Mouse (Mus musculus) midbrain, postnatal 0 days (tissue): Measurements from ENCODE around the gene Ppt2. TPM values are rescaled to one million over a fixed set of nuclear protein-coding genes. Genes with fewer than 3 reads are reported as not detected.
A peak's percentile ranks its signal among the peaks of the same experiment; 100 is the strongest.

Experiments
- ATAC-seq: fragments of 200-750 bp; cut with Nextera tagmentation; 2 replicates; pipeline ENCODE4 v1.8.0; 2017; ENCODE audit warnings: moderate number of reproducible peaks, mild to moderate bottlenecking, moderate TSS enrichment, moderate library complexity; ENCODE audit not compliant: low FRiP score
- DNase-seq: peaks from one replicate; pipeline ENCODE4 v3.0.0-alpha.2; 2015; ENCODE audit warnings: low spot score
- H3K27ac ChIP-seq: fragments of 300-500 bp; sonication (generic); 2 replicates; pipeline ENCODE4 v1.5.1; 2014; ENCODE audit warnings: low read depth, mild to moderate bottlenecking, low read length, mixed read lengths
- H3K27me3 ChIP-seq: fragments of 300-500 bp; sonication (generic); 2 replicates; pipeline ENCODE4 v1.6.1; 2014; ENCODE audit warnings: low read length, control low read depth, mixed read lengths; ENCODE audit not compliant: insufficient read depth
- H3K36me3 ChIP-seq: fragments of 300-500 bp; sonication (generic); 2 replicates; pipeline ENCODE4 v1.6.1; 2014; ENCODE audit warnings: low read length, control low read depth, mixed read lengths; ENCODE audit not compliant: insufficient read depth
- H3K4me1 ChIP-seq: fragments of 300-500 bp; sonication (generic); 2 replicates; pipeline ENCODE4 v1.6.1; 2014; ENCODE audit warnings: mild to moderate bottlenecking, control low read depth, antibody characterized with exemption, low read length, mixed read lengths; ENCODE audit not compliant: insufficient read depth
- H3K4me2 ChIP-seq: fragments of 300-500 bp; sonication (generic); 2 replicates; pipeline ENCODE4 v1.6.1; 2014; ENCODE audit warnings: low read depth, mild to moderate bottlenecking, low read length, mixed read lengths; ENCODE audit not compliant: poor library complexity, severe bottlenecking
- H3K4me3 ChIP-seq: fragments of 300-500 bp; sonication (generic); 2 replicates; pipeline ENCODE4 v1.5.1; 2014; ENCODE audit warnings: low read depth, mild to moderate bottlenecking, low read length, moderate library complexity
- H3K9ac ChIP-seq: fragments of 300-500 bp; sonication (generic); replicated peaks from 2 replicates; pipeline ENCODE4 v1.6.1; 2014; ENCODE audit warnings: mild to moderate bottlenecking, low read length, moderate library complexity, mixed read lengths; ENCODE audit not compliant: poor library complexity, severe bottlenecking
- H3K9me3 ChIP-seq: fragments of 300-500 bp; sonication (generic); 2 replicates; pipeline ENCODE4 v1.6.1; 2016; ENCODE audit warnings: low read length, control low read depth
- CTCF ChIP-seq: IDR thresholded peaks from 2 replicates; pipeline ENCODE4 v1.5.1; 2016; ENCODE audit warnings: antibody characterized with exemption, mild to moderate bottlenecking
- WGBS: fragments of 180-500 bp; shearing (Covaris S2); extraction: QIAGEN DNeasy Blood & Tissue Kit; methylation state at CpG from one replicate; pipeline ENCODE4 v1.1.7; 2014; 5-methylcytosine and 5-hydroxymethylcytosine counted together
- polyA plus RNA-seq: library from polyadenylated mRNA; unstranded; fragments of >200 nt; fragmentation: Nextera tagmentation; extraction: Ambion mirVana; gene quantifications from 2 replicates; pipeline ENCODE4 v1.2.1, GENCODE M21; 2015
- total RNA-seq: library from RNA; depleted of rRNA; stranded (reverse); fragments of >200 nt; gene quantifications from 2 replicates; pipeline ENCODE4 v1.2.3, GENCODE M21; 2014

Ppt2 gene
- total and polyA plus RNA-seq, 2 experiments from 2014 or later: 18.0 to 31.0 TPM

DNA sequence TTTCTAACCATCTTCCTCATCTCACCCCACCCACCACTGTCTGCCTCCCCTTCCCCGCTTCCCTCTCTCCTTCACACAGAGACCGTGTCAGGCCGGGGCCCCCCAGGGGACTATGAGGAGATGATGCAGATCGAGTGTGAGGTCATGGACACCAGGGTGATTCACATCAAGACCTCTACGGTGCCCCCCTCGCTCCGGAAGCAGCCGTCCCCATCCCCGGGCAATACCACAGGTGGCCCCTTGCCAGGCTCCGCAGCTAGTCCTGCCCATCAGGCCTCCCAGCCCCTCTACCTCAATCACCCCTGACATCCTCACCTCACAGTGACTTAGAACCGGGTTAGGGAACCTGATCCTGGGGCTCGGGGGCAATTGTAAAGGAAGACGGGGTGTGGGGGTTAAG, 26.1 kb upstream of the Ppt2 start:
- Histone ChIP-seq H3K9me3 (no peaks in the 10 kb centered on the region), H3K4me2 (no peak overlapping the region), H3K4me3 (no peak overlapping the region), H3K36me3 (peaks cover 51% of the 10 kb centered on the region), H3K27ac (no peak overlapping the region), H3K27me3 (peaks cover 3% of the 10 kb centered on the region; the same call in 1 of the 2 replicates), H3K9ac (no peak overlapping the region), H3K4me1 (no peaks in the 10 kb centered on the region)
- WGBS: 92% methylated on average over 13 of the region's 13 CpGs
- ATAC-seq (no peak), DNase-seq (no peak)
- TF ChIP-seq CTCF: no peak

DNA sequence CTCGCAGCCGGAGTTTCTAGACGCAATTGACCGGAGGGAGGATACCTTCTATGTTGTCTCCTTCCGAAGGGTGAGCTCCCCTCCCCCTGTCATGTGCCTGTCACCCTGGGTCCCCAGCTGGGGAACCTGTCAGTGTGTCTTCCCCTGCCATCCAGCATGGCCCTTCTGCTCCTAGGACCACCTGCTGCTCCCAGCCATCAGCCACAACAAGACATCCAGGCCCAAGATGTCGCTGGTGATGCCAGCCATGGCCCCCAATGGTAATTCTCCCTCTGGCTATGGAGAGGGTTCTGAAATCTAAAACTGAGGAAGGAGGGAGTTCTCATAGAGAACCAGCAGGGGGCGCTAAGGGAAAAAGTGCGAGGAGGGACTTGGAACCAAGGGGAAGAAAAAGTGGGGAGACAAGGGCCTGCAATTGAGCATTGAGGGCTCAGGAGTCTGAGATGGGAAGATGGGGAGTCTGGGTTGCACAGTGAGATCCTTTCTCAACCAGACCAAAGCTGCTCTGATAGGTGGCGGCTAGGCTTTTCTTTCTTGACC, 25.5 kb upstream of the Ppt2 start:
- Histone ChIP-seq H3K27ac (no peak overlapping the region), H3K9ac (no peak overlapping the region), H3K4me3 (no peak overlapping the region), H3K4me2 (no peak overlapping the region), H3K4me1 (no peaks in the 10 kb centered on the region), H3K9me3 (no peaks in the 10 kb centered on the region), H3K27me3 (no peaks in the 10 kb centered on the region), H3K36me3 (peaks cover 57% of the 10 kb centered on the region)
- peak; percentile 43 for DNase-seq
- 66% methylated on average over 9 of the region's 9 CpGs for WGBS
- TF ChIP-seq CTCF: peak; percentile 85
- ATAC-seq: no peak

DNA sequence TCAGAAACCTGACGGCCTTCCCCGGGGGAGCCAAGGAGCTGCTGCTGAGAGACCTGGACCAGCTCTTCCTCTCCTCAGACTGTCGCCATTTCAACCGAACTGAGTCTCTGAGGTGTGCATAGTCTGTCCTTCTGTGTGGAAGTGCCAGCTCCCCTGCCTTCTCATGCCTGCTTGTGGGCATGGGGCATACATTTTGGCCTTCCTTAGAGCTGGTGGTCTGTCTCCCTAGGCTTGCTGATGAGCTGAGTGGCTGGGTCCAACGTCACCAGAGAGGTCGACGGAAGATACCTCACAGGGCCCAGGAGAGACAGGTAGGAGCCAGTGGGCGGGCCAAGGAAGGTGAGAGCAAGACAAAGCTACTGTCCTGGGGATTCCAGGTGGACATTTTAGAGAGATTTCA, 24.7 kb upstream of the Ppt2 start:
- no peak overlapping the region for H3K4me3 ChIP-seq
- no peak for TF ChIP-seq CTCF
- H3K27me3 ChIP-seq: no peaks in the 10 kb centered on the region
- no peak overlapping the region for H3K27ac ChIP-seq
- no peak for DNase-seq
- WGBS: 92% methylated on average over 8 of the region's 8 CpGs
- H3K4me2 ChIP-seq: no peak overlapping the region
- peaks cover 60% of the 10 kb centered on the region for H3K36me3 ChIP-seq
- no peaks in the 10 kb centered on the region for H3K9me3 ChIP-seq
- no peak for ATAC-seq
- no peak overlapping the region for H3K9ac ChIP-seq
- peaks cover 2% of the 10 kb centered on the region for H3K4me1 ChIP-seq

DNA sequence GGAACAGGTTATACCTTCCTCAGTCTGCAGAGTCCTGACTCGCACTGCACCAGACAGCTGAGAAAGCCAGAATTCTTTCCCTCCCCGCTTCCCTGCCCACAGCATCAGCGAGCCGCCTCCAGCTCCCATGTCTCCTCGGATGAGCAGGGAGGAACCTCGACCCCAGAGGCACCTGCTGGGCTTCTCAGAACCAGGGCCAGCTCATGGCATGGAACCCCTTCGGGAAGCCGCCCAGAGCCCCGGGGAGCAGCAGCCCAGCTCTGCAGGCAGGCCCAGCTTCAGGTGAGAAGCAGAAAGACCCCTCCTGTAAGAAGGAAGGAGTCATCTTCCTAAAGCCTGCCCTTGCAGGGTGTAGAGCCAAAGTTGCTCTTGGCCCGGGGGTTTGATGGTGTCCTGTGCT, 24.2 kb upstream of the Ppt2 start:
- peaks cover 60% of the 10 kb centered on the region for H3K36me3 ChIP-seq
- H3K27ac ChIP-seq: no peak overlapping the region
- WGBS: 91% methylated on average over 10 of the region's 10 CpGs
- H3K4me1 ChIP-seq: peaks cover 6% of the 10 kb centered on the region
- H3K4me3 ChIP-seq: no peak overlapping the region
- H3K9ac ChIP-seq: no peak overlapping the region
- DNase-seq (no peak), ATAC-seq (no peak)
- TF ChIP-seq CTCF: no peak
- no peaks in the 10 kb centered on the region for H3K9me3 ChIP-seq
- H3K27me3 ChIP-seq: no peaks in the 10 kb centered on the region
- no peak overlapping the region for H3K4me2 ChIP-seq

DNA sequence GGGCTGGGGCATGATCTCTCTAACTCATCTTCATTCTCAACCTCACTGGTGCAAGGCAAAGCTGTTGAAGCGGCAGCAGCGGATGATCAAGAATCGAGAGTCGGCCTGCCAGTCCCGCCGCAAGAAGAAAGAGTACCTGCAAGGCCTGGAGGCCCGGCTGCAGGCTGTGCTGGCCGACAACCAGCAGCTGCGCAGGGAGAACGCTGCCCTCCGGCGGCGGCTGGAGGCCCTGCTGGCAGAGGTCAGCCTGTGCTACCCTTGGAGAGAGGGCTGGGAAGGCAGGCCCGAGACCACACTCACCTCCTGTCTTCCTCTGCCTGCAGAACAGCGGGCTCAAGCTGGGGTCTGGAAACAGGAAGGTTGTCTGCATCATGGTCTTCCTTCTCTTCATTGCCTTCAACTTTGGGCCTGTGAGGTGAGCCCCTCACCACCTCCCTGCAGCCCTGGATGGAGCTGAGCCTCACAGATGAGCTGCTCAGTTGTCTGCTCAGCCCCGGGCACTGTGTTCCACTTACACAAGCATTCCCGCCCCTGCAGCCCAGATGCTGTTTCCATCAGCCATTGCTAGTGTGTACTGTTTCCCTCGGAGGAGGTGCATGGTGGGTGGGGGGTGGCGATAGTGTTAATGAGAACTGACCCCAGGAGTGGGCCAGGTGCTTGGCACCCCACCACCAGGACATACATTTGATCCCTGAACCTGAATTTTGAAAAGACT, 23.4 kb upstream of the Ppt2 start:
- Histone ChIP-seq H3K4me1 (peaks cover 7% of the 10 kb centered on the region), H3K27ac (no peak overlapping the region), H3K36me3 (peaks cover 60% of the 10 kb centered on the region), H3K9ac (no peak overlapping the region), H3K9me3 (no peaks in the 10 kb centered on the region), H3K4me3 (no peak overlapping the region), H3K27me3 (no peaks in the 10 kb centered on the region), H3K4me2 (no peak overlapping the region)
- DNase-seq: peak; percentile 28
- ATAC-seq: no peak
- TF ChIP-seq CTCF: peak; percentile 63
- WGBS: 46% methylated on average over 19 of the region's 19 CpGs

- Histone ChIP-seq H3K9ac (no peak overlapping the region), H3K27me3 (no peaks in the 10 kb centered on the region), H3K27ac (no peak overlapping the region), H3K4me2 (no peak overlapping the region), H3K9me3 (no peaks in the 10 kb centered on the region), H3K36me3 (peaks cover 60% of the 10 kb centered on the region), H3K4me3 (no peak overlapping the region), H3K4me1 (peaks cover 7% of the 10 kb centered on the region)
- no peak for TF ChIP-seq CTCF
- DNase-seq: no peak
- ATAC-seq: no peak
- 93% methylated on average over 14 of the region's 14 CpGs for WGBS
Observed at GRCm38 (mm10) chr17:34650781-34651180, 22.5 kb upstream of the Ppt2 start.
